Comparison of ENCODE assay signal across 8 mouse cellular contexts in the genomic region with DNA sequence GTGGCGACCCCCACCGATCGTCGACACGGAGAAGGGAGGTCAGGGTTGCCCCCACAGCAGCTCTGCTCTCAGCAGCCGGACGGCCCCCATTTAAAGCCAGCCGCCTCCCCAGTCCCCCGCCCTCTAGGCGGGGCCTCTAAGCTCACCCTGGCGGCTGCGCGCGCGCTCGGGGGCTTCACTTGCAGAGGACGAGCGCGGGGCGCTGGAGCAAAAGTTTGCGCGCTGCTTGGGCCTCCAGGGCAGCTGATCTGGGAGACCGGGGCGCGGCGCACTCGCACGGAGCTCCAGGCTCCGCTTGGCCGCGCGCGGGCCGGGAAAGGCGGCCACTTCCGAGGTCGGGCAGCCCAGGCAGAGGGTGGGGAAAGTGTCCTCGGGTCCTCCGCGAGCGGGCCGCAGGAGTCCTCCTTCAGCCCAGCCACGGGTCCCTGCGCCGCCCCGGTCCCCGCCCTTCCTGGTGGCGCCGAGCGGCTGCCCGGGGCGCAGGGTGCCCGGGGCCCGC. TPM values are rescaled to one million over a fixed set of nuclear protein-coding genes. Genes with fewer than 3 reads are reported as not detected.
DNase-seq lines count a peak whose midpoint lies in the region; ATAC-seq lines count a peak whose summit lies in the region.

Gene Prima1, minus strand, starts transcription at position 68 of the 499 bp plus-strand sequence.

- DNase-seq in adrenal gland, adult 18-20 months (ENCODE audit: low spot score in 2 of 2) = peak; percentile 62 to 70
- DNase-seq in embryo, embryonic 10.5 days (ENCODE audit: low spot score) = peak; percentile 87
- DNase-seq in gastrocnemius, postnatal 25 days = peak; percentile 72
- DNase-seq in left cerebral cortex, postnatal 14 days (ENCODE audit: low spot score in 2 of 2) = peak; percentile 15 to 58
- peak; percentile 79 for DNase-seq in mesoderm, embryonic 11.5 days (ENCODE audit: low read depth, low spot score)
- DNase-seq in right cerebral cortex, postnatal 4 days = peak; percentile 56

- H3K36me3 ChIP-seq in intestine, embryonic 15.5 days = no peaks in the 10 kb centered on the region

- H3K9me3 ChIP-seq in intestine, embryonic 15.5 days = no peaks in the 10 kb centered on the region

- peaks cover 21% of the 10 kb centered on the region for H3K27me3 ChIP-seq in intestine, embryonic 15.5 days (replicated peaks)

- ATAC-seq in intestine, embryonic 15.5 days = peak; percentile 92
- no peak for ATAC-seq in activated CD4-positive, CD25-positive, alpha-beta regulatory T cell, adult 4 months

- intact Hi-C loops in left cerebral cortex, postnatal 14 days (cut with DNase I) = loop anchor here (5.0 kb wide), 2 partner anchors 45 to 100 kb away; no protein-coding TSS in a partner anchor

- H3K9ac ChIP-seq in intestine, embryonic 15.5 days = peak within 1 kb of the TSS; percentile 77

- peak within 1 kb of the TSS; percentile 83 for H3K27ac ChIP-seq in intestine, embryonic 15.5 days

- peaks cover 10% of the 10 kb centered on the region; the same call in 1 of the 2 replicates for H3K4me1 ChIP-seq in intestine, embryonic 15.5 days (replicated peaks)

- peak within 1 kb of the TSS; percentile 96 for H3K4me2 ChIP-seq in intestine, embryonic 15.5 days (replicated peaks)

- peak within 1 kb of the TSS; percentile 72 for H3K4me3 ChIP-seq in intestine, embryonic 15.5 days (replicated peaks)

- WGBS in intestine, embryonic 15.5 days = 0% methylated on average over 54 of the region's 54 CpGs

RNA-seq across cellular contexts. Expression of gene Prima1, which starts in this region (rescaled TPM):
- total RNA-seq in adrenal gland, adult 18-20 months (2021) = 1 to 10 TPM in 1 of 2 experiments, under 1 TPM in 1; 0.80 to 1.2 TPM
- 10 to 100 TPM; 20.1 to 21.1 TPM for total RNA-seq in gastrocnemius, postnatal 25 days (2021)
- polyA plus RNA-seq in intestine, embryonic 15.5 days (2015; fragmentation: Nextera tagmentation; extraction: Ambion mirVana) = 1.1 and 1.4 TPM in 2 replicates
- 1 to 10 TPM; 2.4 to 6.5 TPM for total RNA-seq in left cerebral cortex, postnatal 14 days (2021)
- not detected for polyA plus RNA-seq in activated CD4-positive, CD25-positive, alpha-beta regulatory T cell, adult 4 months (2017; shearing (Covaris generic))

Comparison
In these comparisons a context has a peak if more than half of its experiments do, and no peak if none do; other contexts are left out.
1. DNase-seq: peak in every context shown above with its lines; median percentile 87 in embryo, embryonic 10.5 days; 79 in mesoderm, embryonic 11.5 days; 72 in gastrocnemius, postnatal 25 days; 66 in adrenal gland, adult 18-20 months; 56 in right cerebral cortex, postnatal 4 days; 36 in left cerebral cortex, postnatal 14 days.